Mouse (Mus musculus) olfactory bulb, adult 2 months (tissue): Measurements from ENCODE around the gene Gm26727.

Experiments used
- CTCF ChIP-seq: fragments of 200-500 bp; IDR thresholded peaks from 2 replicates; pipeline ENCODE4 v1.5.1; 2012; ENCODE audit warnings: low read depth, mild to moderate bottlenecking, low read length, moderate library complexity; ENCODE audit not compliant: insufficient read depth
- POLR2A ChIP-seq: fragments of 200-500 bp; IDR thresholded peaks from 2 replicates; pipeline ENCODE4 v1.6.1; 2012; ENCODE audit warnings: mild to moderate bottlenecking, low read depth, low read length, moderate library complexity; ENCODE audit not compliant: insufficient read depth

DNA sequence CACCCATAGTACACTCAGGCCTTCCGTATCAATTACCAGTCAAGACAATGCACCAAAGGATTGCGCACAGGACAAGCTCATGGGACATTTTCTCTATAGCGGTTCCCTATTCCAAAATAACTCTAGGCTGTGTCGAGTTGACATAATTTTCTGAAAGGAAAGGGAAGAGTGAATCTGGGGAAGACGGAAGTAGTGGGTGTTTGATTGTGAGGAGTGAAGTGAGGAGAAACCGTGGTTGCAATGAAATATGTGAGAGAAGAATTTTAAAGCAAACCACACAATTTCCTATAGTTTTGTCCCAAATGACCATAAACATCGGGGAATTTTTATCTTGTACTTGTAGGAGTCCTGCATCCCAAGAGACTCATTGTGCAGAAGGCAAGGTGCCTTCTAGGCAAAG lies 34.1 kb upstream of the Gm26727 start:
- TF ChIP-seq CTCF (no peak), POLR2A (no peak)
